Mouse (Mus musculus) CH12.LX (cell line): ENCODE results near the gene Psme4.

ENCODE experiments used
- BHLHE40 ChIP-seq: IDR thresholded peaks from 2 replicates; pipeline ENCODE4 v1.6.1; 2011; ENCODE audit warnings: mild to moderate bottlenecking, low read depth, low read length, improper control_type of control experiment
- CTCF ChIP-seq, 2 experiments: IDR thresholded peaks in 1 of 2; conservative IDR thresholded peaks in 1 of 2; 2 replicates each; pipeline ENCODE4 v1.5.1; 2011 to 2012; ENCODE audit warnings: low read depth in 2 of 2, low read length in 2 of 2, improper control_type of control experiment in 1 of 2, inconsistent platforms in 1 of 2, mild to moderate bottlenecking in 1 of 2, moderate library complexity in 1 of 2
- EP300 ChIP-seq: IDR thresholded peaks from 2 replicates; pipeline ENCODE4 v1.6.1; 2011; ENCODE audit warnings: low read length, improper control_type of control experiment
- KAT2A ChIP-seq: IDR thresholded peaks from 2 replicates; pipeline ENCODE4 v1.6.1; 2012; ENCODE audit warnings: low read length, improper control_type of control experiment, inconsistent platforms; ENCODE audit not compliant: insufficient replicate concordance
- MAZ ChIP-seq: IDR thresholded peaks from 2 replicates; pipeline ENCODE4 v1.6.1; 2012; ENCODE audit warnings: low read depth, mild to moderate bottlenecking, inconsistent platforms, low read length, improper control_type of control experiment, moderate library complexity
- MEF2A ChIP-seq: IDR thresholded peaks from 2 replicates; pipeline ENCODE4 v1.6.1; 2014; ENCODE audit warnings: low read depth, mild to moderate bottlenecking, inconsistent platforms, low read length, improper control_type of control experiment, borderline replicate concordance
- NELFE ChIP-seq: IDR thresholded peaks from 2 replicates; pipeline ENCODE4 v1.6.1; 2011; ENCODE audit warnings: low read depth, low read length, improper control_type of control experiment
- POLR2A ChIP-seq: IDR thresholded peaks from 2 replicates; pipeline ENCODE4 v1.6.1; 2011; ENCODE audit warnings: low read depth, mild to moderate bottlenecking, improper control_type of control experiment, low read length
- POLR2AphosphoS2 ChIP-seq: IDR thresholded peaks from 2 replicates; pipeline ENCODE4 v1.6.1; 2011; ENCODE audit warnings: low read depth, low read length, improper control_type of control experiment
- SIN3A ChIP-seq: IDR thresholded peaks from 2 replicates; pipeline ENCODE4 v1.6.1; 2012; ENCODE audit warnings: low read length, improper control_type of control experiment, inconsistent platforms
- USF1 ChIP-seq: IDR thresholded peaks from 2 replicates; pipeline ENCODE4 v1.6.1; 2014; ENCODE audit warnings: low read depth, mild to moderate bottlenecking, inconsistent platforms, low read length, improper control_type of control experiment
- USF2 ChIP-seq: conservative IDR thresholded peaks from 2 replicates; pipeline ENCODE4 v1.6.1; 2011; ENCODE audit warnings: low read depth, low read length, improper control_type of control experiment
- ZC3H11A ChIP-seq: IDR thresholded peaks from 2 replicates; pipeline ENCODE4 v1.6.1; 2012; ENCODE audit warnings: low read depth, mild to moderate bottlenecking, inconsistent platforms, low read length, improper control_type of control experiment
- ZMIZ1 ChIP-seq: IDR thresholded peaks from 2 replicates; pipeline ENCODE4 v1.6.1; 2012; ENCODE audit warnings: low read depth, mild to moderate bottlenecking, inconsistent platforms, low read length, improper control_type of control experiment

DNA sequence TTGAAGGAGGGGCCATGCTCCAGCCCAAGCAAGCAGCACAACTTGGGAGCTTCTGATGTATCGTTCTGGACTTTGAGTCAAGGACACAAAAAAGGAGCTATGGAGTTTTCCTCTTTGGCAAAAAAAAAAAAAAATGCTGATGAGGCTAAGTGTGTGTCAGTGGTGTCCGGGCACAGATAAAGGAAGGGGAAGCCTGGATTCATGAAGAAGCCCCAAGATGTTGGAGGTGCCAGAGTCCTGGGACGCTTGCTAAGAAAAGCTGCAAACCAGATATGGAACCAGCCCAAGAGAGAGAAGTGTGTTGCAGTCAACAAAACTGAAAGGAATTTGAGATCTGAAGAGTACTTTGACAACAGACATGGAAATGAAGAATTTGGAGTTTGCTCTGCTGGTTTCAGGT is 140.8 kb downstream of the Psme4 start:
- TF ChIP-seq CTCF (conservative IDR thresholded peaks at IDR 0.05 in 1 of 2, IDR thresholded peaks at IDR 0.05 in 1 of 2; ENCODE audit: low read depth in 2 of 2, low read length in 2 of 2) (no peak), BHLHE40 (no peak), USF1 (no peak), POLR2A (no peak), EP300 (no peak), MEF2A (no peak), ZC3H11A (no peak), NELFE (no peak), POLR2AphosphoS2 (no peak), ZMIZ1 (no peak), USF2 (no peak), MAZ (no peak), KAT2A (no peak), SIN3A (no peak)
